Mouse (Mus musculus) small intestine, adult 2 months (tissue): Measurements from ENCODE around the gene Rptor. TPM values are rescaled to one million over a fixed set of nuclear protein-coding genes. Genes with fewer than 3 reads are reported as not detected.

Experiments used
- H3K27ac ChIP-seq: fragments of 200-500 bp; 2 replicates; pipeline ENCODE4 v1.5.1; 2012; ENCODE audit warnings: low read depth, low read length, control low read depth, inconsistent platforms; ENCODE audit not compliant: insufficient read depth
- H3K27me3 ChIP-seq: fragments of 200-500 bp; 2 replicates; pipeline ENCODE4 v1.6.1; 2012; ENCODE audit warnings: mild to moderate bottlenecking, moderate library complexity, low read length, inconsistent platforms; ENCODE audit not compliant: control insufficient read depth, insufficient read depth
- H3K36me3 ChIP-seq: fragments of 200-500 bp; 2 replicates; pipeline ENCODE4 v1.6.1; 2012; ENCODE audit warnings: mild to moderate bottlenecking, low read length, control low read depth, inconsistent platforms; ENCODE audit not compliant: control insufficient read depth, insufficient read depth
- H3K4me1 ChIP-seq: fragments of 200-500 bp; 2 replicates; pipeline ENCODE4 v1.6.1; 2012; ENCODE audit warnings: low read length, inconsistent platforms, mixed read lengths; ENCODE audit not compliant: control insufficient read depth, insufficient read depth, insufficient read length
- H3K4me3 ChIP-seq: fragments of 200-500 bp; 2 replicates; pipeline ENCODE4 v1.5.1; 2012; ENCODE audit warnings: low read depth, mild to moderate bottlenecking, control low read depth, inconsistent platforms, low read length, moderate library complexity
- CTCF ChIP-seq: fragments of 200-500 bp; IDR thresholded peaks from 2 replicates; pipeline ENCODE4 v1.5.1; 2012; ENCODE audit warnings: low read depth, mild to moderate bottlenecking, control low read depth, inconsistent platforms, low read length, moderate library complexity, mixed read lengths; ENCODE audit not compliant: insufficient replicate concordance, insufficient read length; ENCODE audit errors: extremely low read depth
- POLR2A ChIP-seq: fragments of 200-500 bp; IDR thresholded peaks from 2 replicates; pipeline ENCODE4 v1.6.1; 2012; ENCODE audit warnings: low read depth, mild to moderate bottlenecking, control low read depth, inconsistent platforms, low read length, moderate library complexity
- WGBS: fragments of 180-500 bp; shearing (Covaris S2); methylation state at CpG from one replicate; pipeline ENCODE4 v1.1.7; 2018; 5-methylcytosine and 5-hydroxymethylcytosine counted together
- polyA plus RNA-seq: library from polyadenylated mRNA; depleted of rRNA; stranded (reverse); fragments of >200 nt; gene quantifications from 2 replicates; pipeline ENCODE4 v1.2.3, GENCODE M21; 2012; rRNA removed

The Rptor gene
- polyA plus RNA-seq, 1 experiment = 26.8 TPM

DNA sequence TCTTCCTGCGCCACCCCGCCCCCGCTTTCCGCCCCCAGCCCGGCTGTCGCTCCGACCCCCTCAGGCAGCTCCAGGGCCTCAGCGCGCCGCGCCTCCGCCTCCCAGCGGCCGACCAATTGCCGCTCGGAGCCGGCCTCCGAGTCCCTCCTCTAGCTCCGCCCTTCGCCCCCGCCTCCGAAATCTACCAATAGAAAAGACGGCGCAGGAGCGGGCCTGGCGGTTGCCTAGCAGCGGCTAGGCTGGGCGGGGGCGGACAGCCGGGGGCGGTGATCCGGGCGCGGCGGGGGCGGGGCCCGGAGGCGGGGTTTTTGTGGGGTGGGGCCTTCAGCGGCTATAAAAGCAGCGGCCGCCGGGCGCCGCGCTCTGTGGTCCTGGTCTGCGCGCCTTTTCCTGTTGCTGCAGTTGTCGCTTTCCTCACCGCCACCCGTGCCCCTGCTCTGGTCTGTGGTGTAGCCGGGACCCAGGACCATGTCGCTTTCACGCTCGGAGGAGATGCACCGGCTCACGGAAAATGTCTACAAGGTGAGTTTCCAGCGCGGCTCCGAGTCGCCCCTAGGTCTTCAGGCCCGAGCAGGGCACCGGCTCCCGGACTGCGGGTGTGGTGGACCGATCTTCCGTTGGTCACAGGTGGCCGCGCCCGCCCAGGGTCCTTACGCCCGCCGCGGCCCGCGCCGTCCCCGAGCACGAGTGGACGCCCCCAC lies 340.2 kb downstream of the Rptor start, which contains the start of gene Baiap2:
Gene Baiap2 (plus strand): TSS at position 37 of the 701 bp plus-strand sequence.
- H3K36me3 ChIP-seq = no peaks in the 10 kb centered on the region
- no peaks in the 10 kb centered on the region for H3K27me3 ChIP-seq
- WGBS = under 1% methylated on average over 70 of the region's 79 CpGs
- no peak within 1 kb of the TSS for H3K27ac ChIP-seq
- no peak for TF ChIP-seq CTCF
- peak; percentile 99 for TF ChIP-seq POLR2A
- peak within 1 kb of the TSS; percentile 77 for H3K4me3 ChIP-seq
- peaks cover 29% of the 10 kb centered on the region for H3K4me1 ChIP-seq

DNA sequence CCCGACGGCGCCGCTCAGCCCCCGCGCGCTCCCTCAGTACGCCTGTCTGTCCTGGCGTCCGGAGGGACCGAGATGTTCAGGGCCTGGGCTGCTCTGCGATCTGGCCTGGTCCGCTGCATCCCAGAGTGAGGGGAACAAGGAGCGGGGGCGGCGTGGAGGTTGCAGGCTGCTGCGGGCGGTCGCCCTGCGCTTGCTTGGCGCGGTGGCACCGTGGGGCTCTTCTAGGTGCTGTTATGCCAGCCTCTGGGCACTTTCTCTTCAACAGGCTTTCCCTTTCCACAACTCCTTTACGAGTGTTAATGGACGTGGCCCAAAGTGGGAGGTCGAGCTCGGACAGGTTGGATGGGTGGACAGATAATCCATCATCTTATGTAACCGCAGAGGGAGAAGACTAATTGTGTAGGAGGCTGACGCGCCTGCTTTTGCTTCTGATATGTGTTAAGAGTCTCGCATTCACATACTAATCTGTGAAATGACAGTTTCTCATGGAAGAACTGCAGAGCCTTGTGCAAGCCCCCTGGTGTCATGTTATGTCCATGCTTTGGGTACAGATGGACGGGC lies 340.8 kb downstream of the Rptor start:
- Histone ChIP-seq H3K4me1 (peaks cover 24% of the 10 kb centered on the region), H3K27me3 (no peaks in the 10 kb centered on the region), H3K36me3 (no peaks in the 10 kb centered on the region), H3K27ac (no peak overlapping the region), H3K4me3 (peak overlapping the region; percentile 65)
- TF ChIP-seq POLR2A = no peak
- no peak for TF ChIP-seq CTCF
- WGBS = 9% methylated on average over 32 of the region's 32 CpGs

DNA sequence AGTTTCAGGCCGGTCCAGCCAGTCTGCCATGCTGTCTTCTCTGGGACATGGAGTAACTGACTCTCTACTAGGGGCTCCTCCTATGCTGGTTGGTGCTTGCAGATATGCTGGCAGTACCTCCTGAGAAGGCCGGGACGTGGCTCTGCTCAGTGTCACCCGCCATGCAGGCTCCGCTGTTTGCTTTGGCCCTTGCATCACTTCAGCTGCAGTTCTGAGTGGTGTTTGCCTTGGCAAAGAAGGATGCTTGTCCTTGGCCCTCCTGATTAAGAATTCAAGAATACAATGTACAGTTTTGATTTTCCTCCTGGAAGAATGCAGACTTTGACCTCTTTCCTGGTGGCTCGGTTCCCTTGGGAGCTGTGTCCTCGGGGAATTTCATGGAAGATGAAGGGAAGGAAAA lies 342.6 kb downstream of the Rptor start:
- Histone ChIP-seq H3K36me3 (no peaks in the 10 kb centered on the region), H3K4me1 (peaks cover 16% of the 10 kb centered on the region), H3K4me3 (no peak overlapping the region), H3K27ac (no peak overlapping the region), H3K27me3 (no peaks in the 10 kb centered on the region)
- TF ChIP-seq POLR2A (no peak), CTCF (no peak)
- 22% methylated on average over 7 of the region's 7 CpGs for WGBS

DNA sequence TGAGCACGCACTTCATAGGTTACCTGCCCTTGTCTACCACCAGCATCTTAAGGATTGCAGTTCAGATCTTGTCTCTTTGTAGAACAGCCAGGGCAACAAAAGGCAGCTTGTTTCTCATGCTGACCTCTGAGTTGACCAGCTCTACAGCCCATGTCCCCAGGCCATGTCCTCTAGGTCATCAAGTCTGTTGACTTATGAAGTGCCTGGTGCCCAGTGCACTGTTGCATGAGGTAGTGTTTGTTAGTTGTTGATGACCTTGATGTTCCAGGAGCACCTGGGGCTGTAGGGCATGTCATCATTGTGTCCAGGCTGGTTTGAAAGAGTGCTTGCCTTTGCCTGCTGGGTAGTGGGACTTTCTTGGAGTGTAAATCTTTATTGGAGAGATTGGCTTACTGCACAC lies 344.7 kb downstream of the Rptor start:
- no peaks in the 10 kb centered on the region for H3K36me3 ChIP-seq
- peaks cover 18% of the 10 kb centered on the region for H3K4me1 ChIP-seq
- H3K27me3 ChIP-seq = no peaks in the 10 kb centered on the region
- TF ChIP-seq CTCF (no peak), POLR2A (no peak)
- H3K4me3 ChIP-seq = no peak overlapping the region
- WGBS = 100% methylated on average over 1 of the region's 1 CpGs
- H3K27ac ChIP-seq = no peak overlapping the region

DNA sequence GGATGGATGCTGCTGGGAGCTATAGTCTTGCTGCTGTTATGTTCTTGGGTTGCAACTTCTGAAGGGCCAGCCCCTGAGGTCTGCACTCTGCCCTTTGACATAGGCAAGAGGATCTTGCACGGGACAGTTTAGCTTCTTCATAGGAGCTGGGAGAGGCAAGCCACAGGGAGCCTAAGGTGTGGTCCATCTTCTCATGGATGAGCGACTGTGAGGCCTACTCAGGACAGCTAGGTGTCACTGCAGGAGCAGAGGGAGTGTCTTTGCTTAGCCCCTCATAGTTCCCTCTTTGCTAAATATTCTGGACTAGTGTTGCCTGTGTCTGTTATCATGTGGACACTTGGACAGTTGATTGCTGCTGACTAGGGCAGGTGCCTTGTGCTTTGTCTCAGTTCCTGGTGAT lies 345.2 kb downstream of the Rptor start:
- Histone ChIP-seq H3K36me3 (no peaks in the 10 kb centered on the region), H3K27ac (no peak overlapping the region), H3K4me3 (no peak overlapping the region), H3K27me3 (no peaks in the 10 kb centered on the region), H3K4me1 (peaks cover 22% of the 10 kb centered on the region)
- WGBS = 57% methylated on average over 2 of the region's 2 CpGs
- TF ChIP-seq POLR2A = no peak
- TF ChIP-seq CTCF = no peak

DNA sequence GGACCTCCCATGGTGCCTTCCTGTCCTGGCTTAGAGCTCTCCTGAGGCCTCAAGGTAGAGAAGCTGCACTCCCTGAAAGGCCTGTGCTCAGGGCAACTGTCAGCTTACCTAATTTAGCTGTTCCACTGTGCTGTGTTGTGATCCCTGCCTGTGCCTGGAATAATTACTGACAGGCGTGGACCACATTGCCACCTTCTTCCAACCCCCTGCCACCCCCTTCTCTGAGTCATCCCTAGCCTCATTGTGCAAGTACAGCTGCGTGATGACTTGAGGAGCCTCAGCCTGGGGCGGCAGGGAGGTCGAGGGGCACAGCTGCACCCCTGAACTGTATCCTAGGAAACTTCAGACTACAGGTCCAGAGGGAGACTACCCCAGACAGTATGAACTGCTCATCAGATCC lies 345.6 kb downstream of the Rptor start:
- Histone ChIP-seq H3K27ac (no peak overlapping the region), H3K36me3 (no peaks in the 10 kb centered on the region), H3K27me3 (no peaks in the 10 kb centered on the region), H3K4me1 (peaks cover 22% of the 10 kb centered on the region), H3K4me3 (no peak overlapping the region)
- WGBS = 47% methylated on average over 4 of the region's 4 CpGs
- no peak for TF ChIP-seq POLR2A
- TF ChIP-seq CTCF = no peak

DNA sequence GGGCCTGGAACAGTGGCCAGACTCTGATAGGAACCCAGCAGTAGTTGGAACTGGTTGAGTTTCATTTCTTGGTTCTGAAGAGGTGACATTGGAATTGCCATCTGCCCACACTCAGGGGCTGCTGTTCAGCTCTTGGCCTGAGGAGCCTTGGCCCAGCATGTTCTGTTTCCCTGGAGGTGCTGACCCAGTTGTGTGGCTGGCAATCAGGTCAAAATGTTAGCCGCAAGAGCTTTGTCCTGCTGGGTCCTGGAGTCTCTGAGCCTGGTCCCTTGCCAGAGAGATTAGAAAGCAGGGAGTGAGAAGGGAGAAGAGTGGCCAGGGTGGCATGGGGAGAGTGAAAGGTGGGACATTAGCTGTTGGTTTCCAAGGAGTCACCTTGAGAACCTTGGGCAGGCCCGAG lies 346.1 kb downstream of the Rptor start:
- H3K4me3 ChIP-seq = no peak overlapping the region
- H3K27me3 ChIP-seq = no peaks in the 10 kb centered on the region
- 75% methylated on average over 2 of the region's 2 CpGs for WGBS
- TF ChIP-seq CTCF = no peak
- no peak for TF ChIP-seq POLR2A
- H3K27ac ChIP-seq = no peak overlapping the region
- H3K4me1 ChIP-seq = peaks cover 22% of the 10 kb centered on the region; the same call in 1 of the 2 replicates
- H3K36me3 ChIP-seq = no peaks in the 10 kb centered on the region

Other genes with a start within 250 kb of the Rptor start
- 12.6 and 19.2 TPM in 2 replicates for gene Sgsh, start 247.4 kb upstream of the Rptor start, polyA plus RNA-seq
- gene Slc26a11, start 247.3 kb upstream of the Rptor start, polyA plus RNA-seq = 9.7 and 17.3 TPM in 2 replicates
- 11.9 and 34.7 TPM in 2 replicates for gene Rnf213, start 209.8 kb upstream of the Rptor start, polyA plus RNA-seq
- 9.6 and 18.1 TPM in 2 replicates for gene Endov, start 111.6 kb upstream of the Rptor start, polyA plus RNA-seq
- gene Nptx1, start 55.2 kb upstream of the Rptor start, polyA plus RNA-seq = 0.49 and 1.0 TPM in 2 replicates